Mouse (Mus musculus): Measurements from ENCODE around the gene B9d2. TPM values are rescaled to one million over a fixed set of nuclear protein-coding genes. Genes with fewer than 3 reads are reported as not detected.

Gene B9d2
- polyA plus RNA-seq, 1 experiment from 2014 or later = 16.0 TPM

- WGBS (ENCODE audit: insufficient replicate concordance) = 72% methylated on average over 19 of the region's 19 CpGs
- Histone ChIP-seq H3K36me3 (replicated peaks; ENCODE audit: insufficient read depth, low read length) (peaks cover 91% of the 10 kb centered on the region), H3K27ac (ENCODE audit: low read depth) (no peak overlapping the region), H3K4me2 (ENCODE audit: low read depth, low read length) (no peak overlapping the region), H3K9ac (replicated peaks) (no peak overlapping the region), H3K4me1 (ENCODE audit: insufficient read depth) (no peaks in the 10 kb centered on the region), H3K9me3 (ENCODE audit: low read length) (no peaks in the 10 kb centered on the region), H3K27me3 (ENCODE audit: insufficient read depth, low read length) (no peaks in the 10 kb centered on the region), H3K4me3 (ENCODE audit: low read depth, low read length) (no peak overlapping the region)
- ATAC-seq (no peak), DNase-seq (no peak)
- TF ChIP-seq EP300 (IDR thresholded peaks at IDR 0.05; ENCODE audit: low read depth) (no peak), CTCF (IDR thresholded peaks at IDR 0.05; ENCODE audit: low read depth) (no peak)
Measured at GRCm38 (mm10) chr7:25725886-25726285, 45.3 kb downstream of the B9d2 start.

GRCm38 (mm10) chr7:25727800-25728199, 47.2 kb downstream of the B9d2 start:
- no peak overlapping the region for H3K4me2 ChIP-seq (ENCODE audit: low read depth, low read length)
- H3K9ac ChIP-seq (replicated peaks) = no peak overlapping the region
- no peak overlapping the region for H3K27ac ChIP-seq (ENCODE audit: low read depth)
- H3K9me3 ChIP-seq (ENCODE audit: low read length) = no peaks in the 10 kb centered on the region
- H3K27me3 ChIP-seq (ENCODE audit: insufficient read depth, low read length) = no peaks in the 10 kb centered on the region
- no peak for ATAC-seq
- DNase-seq = no peak
- 97% methylated on average over 5 of the region's 5 CpGs for WGBS (ENCODE audit: insufficient replicate concordance)
- no peaks in the 10 kb centered on the region for H3K4me1 ChIP-seq (ENCODE audit: insufficient read depth)
- TF ChIP-seq CTCF (IDR thresholded peaks at IDR 0.05; ENCODE audit: low read depth) (no peak), EP300 (IDR thresholded peaks at IDR 0.05; ENCODE audit: low read depth) (no peak)
- H3K36me3 ChIP-seq (replicated peaks; ENCODE audit: insufficient read depth, low read length) = peaks cover 98% of the 10 kb centered on the region
- H3K4me3 ChIP-seq (ENCODE audit: low read depth, low read length) = no peak overlapping the region

GRCm38 (mm10) chr7:25729396-25729795, 48.8 kb downstream of the B9d2 start:
- TF ChIP-seq EP300 (IDR thresholded peaks at IDR 0.05; ENCODE audit: low read depth) = no peak
- TF ChIP-seq CTCF (IDR thresholded peaks at IDR 0.05; ENCODE audit: low read depth) = no peak
- ATAC-seq = peak; percentile 33; the same call in 1 of the 2 replicates
- DNase-seq = no peak
- H3K4me3 ChIP-seq (ENCODE audit: low read depth, low read length) = no peak overlapping the region
- H3K27me3 ChIP-seq (ENCODE audit: insufficient read depth, low read length) = no peaks in the 10 kb centered on the region
- H3K9ac ChIP-seq (replicated peaks) = no peak overlapping the region
- peaks cover 97% of the 10 kb centered on the region for H3K36me3 ChIP-seq (replicated peaks; ENCODE audit: insufficient read depth, low read length)
- no peaks in the 10 kb centered on the region for H3K4me1 ChIP-seq (ENCODE audit: insufficient read depth)
- no peaks in the 10 kb centered on the region for H3K9me3 ChIP-seq (ENCODE audit: low read length)
- no peak overlapping the region for H3K4me2 ChIP-seq (ENCODE audit: low read depth, low read length)
- WGBS (ENCODE audit: insufficient replicate concordance) = 59% methylated on average over 2 of the region's 2 CpGs
- H3K27ac ChIP-seq (ENCODE audit: low read depth) = no peak overlapping the region

GRCm38 (mm10) chr7:25729862-25730261, 49.3 kb downstream of the B9d2 start:
- Histone ChIP-seq H3K27ac (ENCODE audit: low read depth) (no peak overlapping the region), H3K4me1 (ENCODE audit: insufficient read depth) (no peaks in the 10 kb centered on the region), H3K27me3 (ENCODE audit: insufficient read depth, low read length) (no peaks in the 10 kb centered on the region), H3K36me3 (replicated peaks; ENCODE audit: insufficient read depth, low read length) (peaks cover 97% of the 10 kb centered on the region), H3K4me3 (ENCODE audit: low read depth, low read length) (no peak overlapping the region), H3K9me3 (ENCODE audit: low read length) (no peaks in the 10 kb centered on the region), H3K4me2 (ENCODE audit: low read depth, low read length) (no peak overlapping the region), H3K9ac (replicated peaks) (no peak overlapping the region)
- TF ChIP-seq CTCF (IDR thresholded peaks at IDR 0.05; ENCODE audit: low read depth) (no peak), EP300 (IDR thresholded peaks at IDR 0.05; ENCODE audit: low read depth) (no peak)
- DNase-seq (no peak), ATAC-seq (no peak)
- WGBS (ENCODE audit: insufficient replicate concordance) = 95% methylated on average over 2 of the region's 2 CpGs

- H3K4me1 ChIP-seq (ENCODE audit: insufficient read depth) = no peaks in the 10 kb centered on the region
- H3K36me3 ChIP-seq (replicated peaks; ENCODE audit: insufficient read depth, low read length) = peaks cover 97% of the 10 kb centered on the region
- no peak overlapping the region for H3K9ac ChIP-seq (replicated peaks)
- DNase-seq (no peak), ATAC-seq (no peak)
- WGBS (ENCODE audit: insufficient replicate concordance) = 69% methylated on average over 8 of the region's 8 CpGs
- H3K4me3 ChIP-seq (ENCODE audit: low read depth, low read length) = no peak overlapping the region
- no peak overlapping the region for H3K27ac ChIP-seq (ENCODE audit: low read depth)
- no peak overlapping the region for H3K4me2 ChIP-seq (ENCODE audit: low read depth, low read length)
- H3K27me3 ChIP-seq (ENCODE audit: insufficient read depth, low read length) = no peaks in the 10 kb centered on the region
- TF ChIP-seq EP300 (IDR thresholded peaks at IDR 0.05; ENCODE audit: low read depth) (no peak), CTCF (IDR thresholded peaks at IDR 0.05; ENCODE audit: low read depth) (no peak)
- no peaks in the 10 kb centered on the region for H3K9me3 ChIP-seq (ENCODE audit: low read length)
Measured at GRCm38 (mm10) chr7:25731294-25732055, 50.9 kb downstream of the B9d2 start.

- WGBS (ENCODE audit: insufficient replicate concordance) = 47% methylated on average over 4 of the region's 4 CpGs
- Histone ChIP-seq H3K9ac (replicated peaks) (no peak overlapping the region), H3K36me3 (replicated peaks; ENCODE audit: insufficient read depth, low read length) (peaks cover 96% of the 10 kb centered on the region), H3K27me3 (ENCODE audit: insufficient read depth, low read length) (no peaks in the 10 kb centered on the region), H3K4me3 (ENCODE audit: low read depth, low read length) (no peak overlapping the region), H3K4me1 (ENCODE audit: insufficient read depth) (no peaks in the 10 kb centered on the region), H3K4me2 (ENCODE audit: low read depth, low read length) (no peak overlapping the region), H3K9me3 (ENCODE audit: low read length) (no peaks in the 10 kb centered on the region), H3K27ac (ENCODE audit: low read depth) (no peak overlapping the region)
- DNase-seq (no peak), ATAC-seq (no peak)
- TF ChIP-seq CTCF (IDR thresholded peaks at IDR 0.05; ENCODE audit: low read depth) (no peak), EP300 (IDR thresholded peaks at IDR 0.05; ENCODE audit: low read depth) (peak; percentile 66)
Measured at GRCm38 (mm10) chr7:25734991-25735390, 54.4 kb downstream of the B9d2 start.

Other genes with a start within 250 kb of the B9d2 start
- 24.3 and 27.3 TPM in 2 replicates for gene Ceacam1, start 203.2 kb upstream of the B9d2 start, polyA plus RNA-seq (2015; fragmentation: Nextera tagmentation; extraction: Ambion mirVana)
- 0.08 TPM in 1 of 2 replicates, not detected in the other for gene Ceacam2, start 140.9 kb upstream of the B9d2 start, polyA plus RNA-seq (2015; fragmentation: Nextera tagmentation; extraction: Ambion mirVana)
- gene Erich4, start 64.9 kb upstream of the B9d2 start, polyA plus RNA-seq (2015; fragmentation: Nextera tagmentation; extraction: Ambion mirVana) = 0.20 TPM in 1 of 2 replicates, not detected in the other
- gene Dmac2, start 61.4 kb upstream of the B9d2 start, polyA plus RNA-seq (2015; fragmentation: Nextera tagmentation; extraction: Ambion mirVana) = 12.2 and 13.7 TPM in 2 replicates
- gene B3gnt8, start 54.1 kb upstream of the B9d2 start, polyA plus RNA-seq (2015; fragmentation: Nextera tagmentation; extraction: Ambion mirVana) = 3.7 and 4.1 TPM in 2 replicates
- gene Bckdha, start 21.8 kb upstream of the B9d2 start, polyA plus RNA-seq (2015; fragmentation: Nextera tagmentation; extraction: Ambion mirVana) = 106 and 123 TPM in 2 replicates
- 44.5 and 49.2 TPM in 2 replicates for gene Exosc5, start 21.6 kb upstream of the B9d2 start, polyA plus RNA-seq (2015; fragmentation: Nextera tagmentation; extraction: Ambion mirVana)
- 0.58 and 0.76 TPM in 2 replicates for gene Tmem91, start 5.6 kb upstream of the B9d2 start, polyA plus RNA-seq (2015; fragmentation: Nextera tagmentation; extraction: Ambion mirVana)
- 5.1 and 6.1 TPM in 2 replicates for gene Tgfb1, start 6.2 kb downstream of the B9d2 start, polyA plus RNA-seq (2015; fragmentation: Nextera tagmentation; extraction: Ambion mirVana)
- gene Ccdc97, start 38.3 kb downstream of the B9d2 start, polyA plus RNA-seq (2015; fragmentation: Nextera tagmentation; extraction: Ambion mirVana) = 6.7 and 6.8 TPM in 2 replicates
- 21.4 and 22.6 TPM in 2 replicates for gene Hnrnpul1, start 74.0 kb downstream of the B9d2 start, polyA plus RNA-seq (2015; fragmentation: Nextera tagmentation; extraction: Ambion mirVana)
- gene Axl, start 107.9 kb downstream of the B9d2 start, polyA plus RNA-seq (2015; fragmentation: Nextera tagmentation; extraction: Ambion mirVana) = 26.6 and 27.4 TPM in 2 replicates
- 0.65 and 0.92 TPM in 2 replicates for gene Cyp2s1, start 136.1 kb downstream of the B9d2 start, polyA plus RNA-seq (2015; fragmentation: Nextera tagmentation; extraction: Ambion mirVana)
- 3.4 and 5.8 TPM in 2 replicates for gene Cyp2b10, start 216.8 kb downstream of the B9d2 start, polyA plus RNA-seq (2015; fragmentation: Nextera tagmentation; extraction: Ambion mirVana)

All from liver, postnatal 0 days (tissue).